Mouse (Mus musculus) lung, postnatal 0 days (tissue): Measurements from ENCODE around the gene Armh3. TPM values are rescaled to one million over a fixed set of nuclear protein-coding genes. Genes with fewer than 3 reads are reported as not detected.

ENCODE experiments used
- ATAC-seq: fragments of 200-750 bp; cut with Nextera tagmentation; 2 replicates; pipeline ENCODE4 v1.8.0; 2017; ENCODE audit warnings: moderate library complexity
- DNase-seq: peaks from one replicate; pipeline ENCODE4 v3.0.0-alpha.2; 2016; ENCODE audit warnings: low spot score
- H3K27ac ChIP-seq: fragments of 300-500 bp; sonication (generic); 2 replicates; pipeline ENCODE4 v1.5.1; 2014; ENCODE audit warnings: antibody characterized with exemption, mild to moderate bottlenecking, low read length, mixed read lengths
- H3K27me3 ChIP-seq: fragments of 300-500 bp; sonication (generic); replicated peaks from 2 replicates; pipeline ENCODE4 v1.6.1; 2014; ENCODE audit warnings: low read length, mixed read lengths; ENCODE audit not compliant: insufficient read depth
- H3K36me3 ChIP-seq: fragments of 300-500 bp; sonication (generic); 2 replicates; pipeline ENCODE4 v1.6.1; 2014; ENCODE audit warnings: low read length, mixed read lengths; ENCODE audit not compliant: insufficient read depth
- H3K4me1 ChIP-seq: fragments of 300-500 bp; sonication (generic); 2 replicates; pipeline ENCODE4 v1.6.1; 2014; ENCODE audit warnings: antibody characterized with exemption, low read depth, low read length, mixed read lengths; ENCODE audit not compliant: insufficient read depth
- H3K4me2 ChIP-seq: fragments of 300-500 bp; sonication (generic); replicated peaks from 2 replicates; pipeline ENCODE4 v1.6.1; 2014; ENCODE audit warnings: low read depth, mild to moderate bottlenecking, low read length, moderate library complexity, mixed read lengths
- H3K4me3 ChIP-seq: fragments of 300-500 bp; sonication (generic); 2 replicates; pipeline ENCODE4 v1.5.1; 2014; ENCODE audit warnings: low read depth, low read length
- H3K9ac ChIP-seq: fragments of 300-500 bp; sonication (generic); replicated peaks from 2 replicates; pipeline ENCODE4 v1.6.1; 2014; ENCODE audit warnings: low read depth, mild to moderate bottlenecking
- H3K9me3 ChIP-seq: fragments of 300-500 bp; sonication (generic); 2 replicates; pipeline ENCODE4 v1.6.1; 2016; ENCODE audit warnings: low read length, mixed read lengths
- CTCF ChIP-seq: IDR thresholded peaks from 2 replicates; pipeline ENCODE4 v1.5.1; 2016; ENCODE audit warnings: antibody characterized with exemption, mild to moderate bottlenecking
- EP300 ChIP-seq: IDR thresholded peaks from 2 replicates; pipeline ENCODE4 v1.6.1; 2016; ENCODE audit warnings: antibody characterized with exemption, mild to moderate bottlenecking, control low read depth
- WGBS: fragments of 180-500 bp; shearing (Covaris S2); extraction: QIAGEN DNeasy Blood & Tissue Kit; methylation state at CpG from one replicate; pipeline ENCODE4 v1.1.7; 2014; 5-methylcytosine and 5-hydroxymethylcytosine counted together
- polyA plus RNA-seq: library from polyadenylated mRNA; unstranded; fragments of >200 nt; fragmentation: Nextera tagmentation; extraction: Ambion mirVana; gene quantifications from 2 replicates; pipeline ENCODE4 v1.2.1, GENCODE M21; 2015

The Armh3 gene
- polyA plus RNA-seq, 1 experiment from 2014 or later = 9.0 TPM

GRCm38 (mm10) chr19:46040149-46040902, 42.0 kb upstream of the Armh3 start:
- no peak for TF ChIP-seq EP300
- TF ChIP-seq CTCF = no peak
- Histone ChIP-seq H3K4me1 (peaks cover 53% of the 10 kb centered on the region; the same call in 1 of the 2 replicates), H3K4me3 (peak overlapping the region; percentile 59; the same call in 1 of the 2 replicates), H3K27ac (peak overlapping the region; percentile 90), H3K9ac (peak overlapping the region; percentile 75; the same call in 1 of the 2 replicates), H3K36me3 (peaks cover 7% of the 10 kb centered on the region; the same call in 1 of the 2 replicates), H3K27me3 (no peaks in the 10 kb centered on the region), H3K9me3 (no peaks in the 10 kb centered on the region), H3K4me2 (peak overlapping the region; percentile 83)
- ATAC-seq (no peak), DNase-seq (peak; percentile 19)
- 29% methylated on average over 14 of the region's 14 CpGs for WGBS

GRCm38 (mm10) chr19:46039478-46039877, 41.2 kb upstream of the Armh3 start:
- 5% methylated on average over 13 of the region's 30 CpGs for WGBS
- no peaks in the 10 kb centered on the region for H3K27me3 ChIP-seq
- H3K27ac ChIP-seq = peak overlapping the region; percentile 90
- DNase-seq (peak; percentile 97), ATAC-seq (peak; percentile 86)
- H3K36me3 ChIP-seq = peaks cover 16% of the 10 kb centered on the region
- peak overlapping the region; percentile 59 for H3K4me3 ChIP-seq
- peak overlapping the region; percentile 83 for H3K4me2 ChIP-seq
- peaks cover 53% of the 10 kb centered on the region; the same call in 1 of the 2 replicates for H3K4me1 ChIP-seq
- H3K9ac ChIP-seq = peak overlapping the region; percentile 75
- TF ChIP-seq CTCF = no peak; the same call in 1 of the 2 replicates
- TF ChIP-seq EP300 = no peak
- H3K9me3 ChIP-seq = no peaks in the 10 kb centered on the region

GRCm38 (mm10) chr19:46038851-46039260, 40.6 kb upstream of the Armh3 start:
- no peak for DNase-seq
- peak overlapping the region; percentile 75 for H3K9ac ChIP-seq
- peak overlapping the region; percentile 90 for H3K27ac ChIP-seq
- TF ChIP-seq EP300 (no peak), CTCF (no peak)
- peak overlapping the region; percentile 59 for H3K4me3 ChIP-seq
- peaks cover 49% of the 10 kb centered on the region; the same call in 1 of the 2 replicates for H3K4me1 ChIP-seq
- 0% methylated on average over 8 of the region's 17 CpGs for WGBS
- no peaks in the 10 kb centered on the region for H3K9me3 ChIP-seq
- H3K36me3 ChIP-seq = peaks cover 22% of the 10 kb centered on the region
- ATAC-seq = peak; percentile 16; the same call in 1 of the 2 replicates
- peak overlapping the region; percentile 83 for H3K4me2 ChIP-seq
- no peaks in the 10 kb centered on the region for H3K27me3 ChIP-seq

GRCm38 (mm10) chr19:46037925-46038850, 39.9 kb upstream of the Armh3 start:
- Histone ChIP-seq H3K9me3 (no peaks in the 10 kb centered on the region), H3K9ac (peak overlapping the region; percentile 75), H3K27ac (peak overlapping the region; percentile 90), H3K27me3 (no peaks in the 10 kb centered on the region), H3K4me2 (peak overlapping the region; percentile 83), H3K36me3 (peaks cover 29% of the 10 kb centered on the region), H3K4me1 (peaks cover 42% of the 10 kb centered on the region; the same call in 1 of the 2 replicates), H3K4me3 (peak overlapping the region; percentile 59)
- ATAC-seq (no peak), DNase-seq (no peak)
- TF ChIP-seq CTCF (no peak), EP300 (no peak)
- 3% methylated on average over 13 of the region's 13 CpGs for WGBS

GRCm38 (mm10) chr19:46037243-46037924, 39.1 kb upstream of the Armh3 start:
- 10% methylated on average over 6 of the region's 6 CpGs for WGBS
- peak overlapping the region; percentile 83 for H3K4me2 ChIP-seq
- DNase-seq (peak; percentile 73), ATAC-seq (no peak)
- peaks cover 37% of the 10 kb centered on the region for H3K36me3 ChIP-seq
- peak overlapping the region; percentile 75; the same call in 1 of the 2 replicates for H3K9ac ChIP-seq
- peaks cover 35% of the 10 kb centered on the region; the same call in 1 of the 2 replicates for H3K4me1 ChIP-seq
- peak overlapping the region; percentile 57 for H3K27ac ChIP-seq
- H3K27me3 ChIP-seq = no peaks in the 10 kb centered on the region
- H3K9me3 ChIP-seq = no peaks in the 10 kb centered on the region
- H3K4me3 ChIP-seq = peak overlapping the region; percentile 59
- no peak for TF ChIP-seq EP300
- TF ChIP-seq CTCF = no peak
